Mouse (Mus musculus) monocyte, adult 5-6 weeks (primary cell): Measurements from ENCODE around the gene Cda. TPM values are rescaled to one million over a fixed set of nuclear protein-coding genes. Genes with fewer than 3 reads are reported as not detected.

Experiments
- total RNA-seq: library from RNA; stranded (forward); fragments of 200-1000, 200-491, 200-594 nt; gene quantifications from 3 replicates; pipeline ENCODE4 v1.2.3, GENCODE M21; 2017

Cda gene
- total RNA-seq, 1 experiment from 2014 or later: not detected

Other genes with a start within 250 kb of the Cda start
- gene Hp1bp3, start 151.7 kb downstream of the Cda start, total RNA-seq: 97.8 to 145 TPM (median 119 TPM) in 3 replicates
- gene Sh2d5, start 117.6 kb downstream of the Cda start, total RNA-seq: not detected in 3 replicates
- gene Kif17, start 117.6 kb downstream of the Cda start, total RNA-seq: 0.57 to 0.85 TPM in 2 of 3 replicates, not detected in the other
- 51.8 to 63.8 TPM (median 53.8 TPM) in 3 replicates for gene Ddost, start 63.3 kb downstream of the Cda start, total RNA-seq
- gene Pink1, start 41.7 kb downstream of the Cda start, total RNA-seq: 61.5 to 65.7 TPM (median 63.1 TPM) in 3 replicates
- gene Fam43b, start 28.5 kb upstream of the Cda start, total RNA-seq: not detected in 3 replicates
- 10.8 to 12.0 TPM (median 11.9 TPM) in 3 replicates for gene Mul1, start 66.7 kb upstream of the Cda start, total RNA-seq
- 10.8 to 19.2 TPM (median 11.3 TPM) in 3 replicates for gene Camk2n1, start 86.3 kb upstream of the Cda start, total RNA-seq